Mouse (Mus musculus) liver, embryonic 12.5 days (tissue): ENCODE data around the gene Gm10382. TPM values are rescaled to one million over a fixed set of nuclear protein-coding genes. Genes with fewer than 3 reads are reported as not detected.

Experiments
- ATAC-seq: fragments of 200-750 bp; cut with Nextera tagmentation; 2 replicates; pipeline ENCODE4 v1.8.0; 2017; ENCODE audit warnings: moderate number of reproducible peaks, mild to moderate bottlenecking, moderate library complexity
- H3K27ac ChIP-seq: fragments of 300-500 bp; sonication (generic); 2 replicates; pipeline ENCODE4 v1.5.1; 2016; ENCODE audit warnings: mild to moderate bottlenecking
- H3K27me3 ChIP-seq: fragments of 300-500 bp; sonication (generic); replicated peaks from 2 replicates; pipeline ENCODE4 v1.6.1; 2016; ENCODE audit warnings: mild to moderate bottlenecking, moderate library complexity
- H3K36me3 ChIP-seq: fragments of 300-500 bp; sonication (generic); 2 replicates; pipeline ENCODE4 v1.6.1; 2016; ENCODE audit warnings: mild to moderate bottlenecking, moderate library complexity
- H3K4me1 ChIP-seq: fragments of 300-500 bp; sonication (generic); 2 replicates; pipeline ENCODE4 v1.6.1; 2016
- H3K4me2 ChIP-seq: fragments of 300-500 bp; sonication (generic); 2 replicates; pipeline ENCODE4 v1.6.1; 2016; ENCODE audit warnings: mild to moderate bottlenecking, moderate library complexity
- H3K4me3 ChIP-seq: fragments of 300-500 bp; sonication (generic); 2 replicates; pipeline ENCODE4 v1.5.1; 2016; ENCODE audit warnings: mild to moderate bottlenecking, moderate library complexity
- H3K9ac ChIP-seq: fragments of 300-500 bp; sonication (generic); 2 replicates; pipeline ENCODE4 v1.6.1; 2016; ENCODE audit warnings: mild to moderate bottlenecking, moderate library complexity
- H3K9me3 ChIP-seq: fragments of 300-500 bp; sonication (generic); replicated peaks from 2 replicates; pipeline ENCODE4 v1.6.1; 2016; ENCODE audit warnings: mild to moderate bottlenecking, moderate library complexity
- WGBS: fragments of 180-500 bp; shearing (Covaris S2); methylation state at CpG from one replicate; pipeline ENCODE4 v1.1.7; 2016; ENCODE audit not compliant: insufficient replicate concordance; 5-methylcytosine and 5-hydroxymethylcytosine counted together
- polyA plus RNA-seq: library from polyadenylated mRNA; unstranded; fragments of >200 nt; fragmentation: Nextera tagmentation; extraction: Ambion mirVana; gene quantifications from 2 replicates; pipeline ENCODE4 v1.2.1, GENCODE M21; 2016

Gene Gm10382
- polyA plus RNA-seq, 1 experiment from 2014 or later, result 0.66 TPM

GRCm38 (mm10) chr5:125354885-125355492 lies 34.1 kb upstream of the Gm10382 start:
- no peaks in the 10 kb centered on the region for H3K9me3 ChIP-seq

GRCm38 (mm10) chr5:125355650-125356049 lies 33.5 kb upstream of the Gm10382 start:
- no peak overlapping the region for H3K27ac ChIP-seq
- H3K4me1 ChIP-seq, result peaks cover 31% of the 10 kb centered on the region
- no peaks in the 10 kb centered on the region for H3K9me3 ChIP-seq
- H3K9ac ChIP-seq, result no peak overlapping the region
- no peak overlapping the region for H3K4me2 ChIP-seq
- ATAC-seq, result no peak
- H3K36me3 ChIP-seq, result no peaks in the 10 kb centered on the region
- no peaks in the 10 kb centered on the region for H3K27me3 ChIP-seq
- no peak overlapping the region for H3K4me3 ChIP-seq
- WGBS, result 34% methylated on average over 7 of the region's 7 CpGs

More at GRCm38 (mm10) chr5:125354885-125355492, 34.1 kb upstream of the Gm10382 start:
- H3K36me3 ChIP-seq, result no peaks in the 10 kb centered on the region
- WGBS, result 58% methylated on average over 7 of the region's 7 CpGs
- no peak overlapping the region for H3K27ac ChIP-seq
- no peak overlapping the region for H3K9ac ChIP-seq
- ATAC-seq, result no peak
- H3K27me3 ChIP-seq, result no peaks in the 10 kb centered on the region
- no peak overlapping the region for H3K4me3 ChIP-seq
- H3K4me2 ChIP-seq, result no peak overlapping the region
- peaks cover 31% of the 10 kb centered on the region for H3K4me1 ChIP-seq

- H3K9me3 ChIP-seq, result no peaks in the 10 kb centered on the region
- no peaks in the 10 kb centered on the region for H3K36me3 ChIP-seq
- H3K4me1 ChIP-seq, result peaks cover 25% of the 10 kb centered on the region
- no peaks in the 10 kb centered on the region for H3K27me3 ChIP-seq
- ATAC-seq, result no peak
- no peak overlapping the region for H3K9ac ChIP-seq
- H3K4me3 ChIP-seq, result no peak overlapping the region
- H3K4me2 ChIP-seq, result peak overlapping the region; percentile 41
- 52% methylated on average over 12 of the region's 12 CpGs for WGBS
- H3K27ac ChIP-seq, result peak overlapping the region; percentile 41
These were observed 31.4 kb upstream of the Gm10382 start for GRCm38 (mm10) chr5:125357543-125358269.

GRCm38 (mm10) chr5:125358270-125358608 lies 30.9 kb upstream of the Gm10382 start:
- Histone ChIP-seq H3K9me3 (no peaks in the 10 kb centered on the region), H3K4me3 (no peak overlapping the region), H3K27me3 (no peaks in the 10 kb centered on the region), H3K4me1 (peaks cover 25% of the 10 kb centered on the region), H3K9ac (no peak overlapping the region), H3K27ac (no peak overlapping the region), H3K36me3 (no peaks in the 10 kb centered on the region), H3K4me2 (peak overlapping the region; percentile 41)
- WGBS, result 20% methylated on average over 5 of the region's 5 CpGs
- ATAC-seq, result peak; percentile 40; the same call in 1 of the 2 replicates

GRCm38 (mm10) chr5:125360566-125360965 lies 28.6 kb upstream of the Gm10382 start:
- no peak overlapping the region for H3K27ac ChIP-seq
- 72% methylated on average over 9 of the region's 9 CpGs for WGBS
- H3K9ac ChIP-seq, result no peak overlapping the region
- H3K27me3 ChIP-seq, result no peaks in the 10 kb centered on the region
- peaks cover 22% of the 10 kb centered on the region for H3K4me1 ChIP-seq
- H3K4me3 ChIP-seq, result no peak overlapping the region
- no peaks in the 10 kb centered on the region for H3K36me3 ChIP-seq
- H3K9me3 ChIP-seq, result no peaks in the 10 kb centered on the region
- H3K4me2 ChIP-seq, result peak overlapping the region; percentile 22; the same call in 1 of the 2 replicates
- ATAC-seq, result no peak

GRCm38 (mm10) chr5:125360981-125361510 lies 28.1 kb upstream of the Gm10382 start:
- Histone ChIP-seq H3K4me1 (peaks cover 18% of the 10 kb centered on the region), H3K36me3 (no peaks in the 10 kb centered on the region), H3K27me3 (no peaks in the 10 kb centered on the region), H3K9ac (no peak overlapping the region), H3K9me3 (no peaks in the 10 kb centered on the region), H3K4me3 (no peak overlapping the region), H3K4me2 (peak overlapping the region; percentile 22; the same call in 1 of the 2 replicates), H3K27ac (no peak overlapping the region)
- ATAC-seq, result no peak
- 36% methylated on average over 16 of the region's 16 CpGs for WGBS

GRCm38 (mm10) chr5:125363894-125364293 lies 25.2 kb upstream of the Gm10382 start:
- Histone ChIP-seq H3K9ac (no peak overlapping the region), H3K9me3 (no peaks in the 10 kb centered on the region), H3K4me2 (no peak overlapping the region), H3K27ac (no peak overlapping the region), H3K4me3 (no peak overlapping the region), H3K4me1 (0 out of 2 replicates have a peak, but pooled peaks cover 4% of the 10 kb centered on the region), H3K36me3 (no peaks in the 10 kb centered on the region), H3K27me3 (no peaks in the 10 kb centered on the region)
- ATAC-seq, result 0 out of 2 replicates have a peak, but pooled peaks have one; percentile 36
- 43% methylated on average over 7 of the region's 7 CpGs for WGBS

- no peak for ATAC-seq
- H3K27ac ChIP-seq, result no peak overlapping the region
- 0 out of 2 replicates have a peak, but pooled peaks cover 4% of the 10 kb centered on the region for H3K4me1 ChIP-seq
- no peak overlapping the region for H3K4me2 ChIP-seq
- H3K9me3 ChIP-seq, result no peaks in the 10 kb centered on the region
- H3K9ac ChIP-seq, result no peak overlapping the region
- H3K36me3 ChIP-seq, result no peaks in the 10 kb centered on the region
- WGBS, result 58% methylated on average over 4 of the region's 4 CpGs
- no peaks in the 10 kb centered on the region for H3K27me3 ChIP-seq
- no peak overlapping the region for H3K4me3 ChIP-seq
These were observed 24.2 kb upstream of the Gm10382 start for GRCm38 (mm10) chr5:125364851-125365429.

- WGBS, result 56% methylated on average over 5 of the region's 5 CpGs
- no peak for ATAC-seq
- H3K9me3 ChIP-seq, result no peaks in the 10 kb centered on the region
These were observed 21.0 kb upstream of the Gm10382 start for GRCm38 (mm10) chr5:125368156-125368555.

GRCm38 (mm10) chr5:125368568-125368967 lies 20.6 kb upstream of the Gm10382 start:
- 0% methylated on average over 4 of the region's 4 CpGs for WGBS
- Histone ChIP-seq H3K9me3 (no peaks in the 10 kb centered on the region), H3K27ac (no peak overlapping the region), H3K27me3 (no peaks in the 10 kb centered on the region), H3K4me3 (no peak overlapping the region), H3K36me3 (no peaks in the 10 kb centered on the region), H3K4me1 (0 out of 2 replicates have a peak, but pooled peaks cover 4% of the 10 kb centered on the region), H3K4me2 (no peak overlapping the region), H3K9ac (no peak overlapping the region)
- peak; percentile 17; the same call in 1 of the 2 replicates for ATAC-seq

More at GRCm38 (mm10) chr5:125368156-125368555, 21.0 kb upstream of the Gm10382 start:
- 0 out of 2 replicates have a peak, but pooled peaks cover 4% of the 10 kb centered on the region for H3K4me1 ChIP-seq
- no peak overlapping the region for H3K4me2 ChIP-seq
- H3K36me3 ChIP-seq, result no peaks in the 10 kb centered on the region
- no peak overlapping the region for H3K27ac ChIP-seq
- H3K4me3 ChIP-seq, result no peak overlapping the region
- no peak overlapping the region for H3K9ac ChIP-seq
- no peaks in the 10 kb centered on the region for H3K27me3 ChIP-seq

GRCm38 (mm10) chr5:125370950-125371693 lies 18.0 kb upstream of the Gm10382 start:
- Histone ChIP-seq H3K36me3 (no peaks in the 10 kb centered on the region), H3K27ac (no peak overlapping the region), H3K27me3 (no peaks in the 10 kb centered on the region), H3K4me1 (no peaks in the 10 kb centered on the region), H3K9ac (no peak overlapping the region), H3K4me2 (no peak overlapping the region), H3K9me3 (no peaks in the 10 kb centered on the region), H3K4me3 (no peak overlapping the region)
- WGBS, result 59% methylated on average over 7 of the region's 7 CpGs
- no peak for ATAC-seq
